Mouse (Mus musculus) MEL (cell line): ENCODE measurements at regions not wholly inside any gene's neighbourhood (a gene's known extent, or its start where the extent isn't known, plus 50 kb on each side); places are given as distances from the start of the nearest gene placed in this dataset.

Experiments used
- NRF1 ChIP-seq: IDR thresholded peaks from 2 replicates; pipeline ENCODE4 v1.6.1; 2014; ENCODE audit warnings: low read depth, mild to moderate bottlenecking, inconsistent platforms, low read length, improper control_type of control experiment, moderate library complexity; ENCODE audit not compliant: poor library complexity, insufficient read depth, severe bottlenecking
- POLR2AphosphoS2 ChIP-seq: IDR thresholded peaks from 2 replicates; pipeline ENCODE4 v1.6.1; 2011; ENCODE audit warnings: low read length, improper control_type of control experiment
- SIN3A ChIP-seq: IDR thresholded peaks from 2 replicates; pipeline ENCODE4 v1.6.1; 2012; ENCODE audit warnings: low read length, improper control_type of control experiment, inconsistent platforms

GRCm38 (mm10) chr1:88764478-88764877 lies 62.5 kb upstream of the Arl4c start:
- no peak for TF ChIP-seq POLR2AphosphoS2
- TF ChIP-seq NRF1, result no peak
- no peak for TF ChIP-seq SIN3A
